Mouse (Mus musculus) adrenal gland, postnatal 14 days (tissue): ENCODE measurements around the gene Lamb1. TPM values are rescaled to one million over a fixed set of nuclear protein-coding genes. Genes with fewer than 3 reads are reported as not detected.

Source experiments
- DNase-seq: peaks from one replicate; pipeline ENCODE4 v3.0.0; 2021; ENCODE audit warnings: mixed read lengths
- total RNA-seq: library from RNA; stranded (reverse); gene quantifications from 2 replicates; pipeline ENCODE4 v1.2.3, GENCODE M21; 2021

The Lamb1 gene
- total RNA-seq, 1 experiment from 2014 or later, result 174 TPM

DNA sequence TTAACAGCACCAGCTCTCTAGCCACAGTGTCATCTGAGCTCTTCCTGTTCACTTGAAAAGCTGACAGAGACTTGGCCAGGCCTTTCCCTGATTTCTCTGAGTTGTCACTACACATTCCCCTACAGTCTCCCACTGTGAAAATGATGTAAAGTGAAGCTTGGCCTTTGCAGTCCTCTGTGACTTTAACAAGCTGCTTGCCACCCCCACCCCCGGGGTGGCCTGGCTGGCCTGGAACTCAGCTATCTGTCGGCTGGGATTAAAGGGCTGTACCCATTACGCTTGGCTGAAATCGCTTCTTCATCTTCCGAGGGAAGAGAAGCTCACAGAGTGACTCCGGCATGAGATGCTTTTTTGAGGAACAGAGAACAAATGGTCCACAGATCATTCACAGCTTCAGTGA lies 50.9 kb downstream of the Lamb1 start:
- DNase-seq, result no peak

DNA sequence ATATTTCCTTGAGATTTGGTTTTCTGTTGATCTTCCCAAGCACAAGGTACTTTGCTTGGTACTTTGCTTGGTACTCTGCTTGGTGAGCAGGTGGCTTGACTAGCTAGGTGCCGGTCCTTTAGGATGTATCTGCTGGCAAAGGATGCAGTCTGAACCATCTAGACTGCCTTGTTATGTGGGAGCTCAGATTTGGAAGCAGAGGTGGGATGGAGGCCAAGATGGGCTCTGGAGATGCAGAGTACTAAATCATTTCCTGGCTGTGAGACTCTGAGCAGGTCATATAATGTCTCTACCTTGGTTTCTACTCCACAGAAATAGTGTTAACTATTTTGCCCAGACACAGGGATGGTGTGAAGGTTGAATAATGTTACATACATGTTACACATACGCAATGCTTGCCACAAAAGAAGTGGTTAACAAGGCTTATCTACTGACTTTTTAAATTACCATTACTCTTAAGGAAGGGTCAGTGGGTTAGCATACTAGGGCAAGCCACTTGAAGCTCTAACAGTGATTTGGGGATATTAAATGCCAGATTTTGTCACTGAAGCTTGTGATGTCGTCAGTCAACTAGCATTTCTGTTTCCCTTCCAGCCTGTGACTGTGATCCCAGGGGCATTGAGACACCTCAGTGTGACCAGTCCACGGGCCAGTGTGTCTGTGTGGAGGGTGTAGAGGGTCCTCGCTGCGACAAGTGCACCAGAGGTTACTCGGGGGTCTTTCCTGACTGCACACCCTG lies 52.8 kb downstream of the Lamb1 start:
- peak; percentile 40 for DNase-seq

DNA sequence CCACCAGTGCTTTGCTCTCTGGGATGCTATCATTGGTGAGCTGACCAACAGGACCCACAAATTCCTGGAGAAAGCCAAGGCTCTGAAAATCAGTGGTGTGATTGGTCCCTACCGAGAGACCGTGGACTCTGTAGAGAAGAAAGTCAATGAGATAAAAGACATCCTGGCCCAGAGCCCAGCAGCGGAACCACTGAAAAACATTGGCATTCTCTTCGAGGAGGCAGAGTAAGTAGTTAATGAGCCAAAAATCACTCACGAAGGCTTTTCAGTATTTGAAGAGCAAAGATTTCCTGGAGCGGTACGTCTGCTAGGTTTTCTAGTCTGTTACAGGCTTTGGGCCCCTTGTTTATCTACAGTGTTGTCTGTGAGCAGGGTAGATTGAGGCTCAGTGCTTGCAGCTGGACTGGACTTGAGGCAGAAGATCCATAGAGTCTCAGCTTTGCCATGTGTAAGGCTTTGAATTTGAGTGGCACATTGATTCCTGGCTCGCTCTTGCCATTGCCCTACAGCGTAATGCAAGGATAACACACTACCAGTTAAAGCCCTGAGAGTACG lies 53.5 kb downstream of the Lamb1 start:
- DNase-seq, result peak; percentile 76

DNA sequence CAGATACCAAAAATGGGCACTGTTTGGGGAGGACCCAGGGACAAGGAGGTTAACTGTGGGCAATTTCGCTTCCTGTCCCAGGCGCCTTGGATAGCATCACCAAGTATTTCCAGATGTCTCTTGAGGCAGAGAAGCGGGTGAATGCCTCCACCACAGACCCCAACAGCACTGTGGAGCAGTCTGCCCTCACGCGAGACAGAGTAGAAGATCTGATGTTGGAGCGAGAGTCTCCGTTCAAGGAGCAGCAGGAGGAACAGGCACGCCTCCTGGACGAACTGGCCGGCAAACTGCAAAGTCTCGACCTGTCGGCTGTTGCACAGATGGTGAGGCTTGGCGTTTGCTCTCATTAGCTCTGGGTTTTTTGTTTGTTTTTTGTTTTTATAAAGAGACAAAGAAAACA lies 55.8 kb downstream of the Lamb1 start:
- no peak for DNase-seq

DNA sequence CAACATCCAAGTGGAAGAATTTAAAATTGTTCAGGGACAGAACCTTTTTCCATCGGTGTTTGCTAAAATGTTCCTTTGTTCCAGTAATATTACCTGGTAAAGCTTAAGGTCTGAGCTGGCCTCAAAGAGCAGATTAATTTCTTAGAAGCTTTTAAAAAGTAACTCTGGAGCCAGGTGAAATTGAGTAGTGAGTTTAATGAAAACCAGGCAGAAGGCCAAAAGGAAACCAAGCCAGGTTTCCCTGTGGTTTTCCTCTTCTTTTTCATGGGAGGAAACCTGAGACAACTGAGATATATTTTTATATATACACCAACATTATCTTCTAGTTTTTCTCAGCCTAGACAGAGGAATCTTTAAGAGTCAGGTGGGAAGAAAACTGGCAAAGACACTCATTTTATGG lies 56.5 kb downstream of the Lamb1 start:
- no peak for DNase-seq

DNA sequence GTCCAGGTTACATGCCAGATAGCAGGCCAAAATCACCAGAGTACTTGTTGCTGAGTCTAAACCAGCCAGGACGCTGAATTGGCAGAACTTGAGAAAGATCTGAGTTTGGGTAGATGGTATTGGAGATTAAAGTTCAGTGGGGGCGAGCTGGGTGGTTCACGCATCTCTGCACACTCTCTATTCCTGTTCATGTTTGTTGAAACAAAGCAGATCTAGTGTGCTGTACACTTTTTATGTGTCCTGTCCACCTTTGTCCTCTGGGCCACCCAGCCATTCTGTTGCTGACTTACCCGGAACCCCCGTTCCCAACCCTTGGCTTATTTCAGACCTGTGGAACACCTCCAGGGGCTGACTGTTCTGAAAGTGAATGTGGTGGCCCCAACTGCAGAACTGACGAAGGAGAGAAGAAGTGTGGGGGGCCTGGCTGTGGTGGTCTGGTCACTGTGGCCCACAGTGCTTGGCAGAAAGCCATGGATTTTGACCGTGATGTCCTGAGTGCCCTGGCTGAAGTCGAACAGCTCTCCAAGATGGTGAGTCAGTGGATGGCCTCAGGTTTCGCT lies 58.2 kb downstream of the Lamb1 start:
- no peak for DNase-seq

DNA sequence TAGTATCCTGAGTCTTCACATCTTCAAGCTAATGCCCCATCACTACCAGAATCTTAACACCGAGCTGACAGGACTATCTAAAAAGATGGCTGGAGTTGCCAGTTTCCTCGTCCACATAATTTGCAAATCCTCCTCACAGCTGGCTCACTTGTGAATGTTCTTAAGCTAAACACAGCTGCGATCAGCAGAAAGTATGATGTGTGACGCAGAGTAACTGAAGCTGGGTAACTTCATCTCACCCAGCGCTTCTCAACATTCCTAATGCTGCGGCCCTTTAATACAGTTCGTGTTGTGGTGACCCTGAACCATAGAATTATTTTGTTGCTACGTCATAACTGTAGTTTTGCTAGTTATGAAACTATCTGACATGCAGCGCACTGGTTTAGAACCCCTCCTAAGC lies 62.1 kb downstream of the Lamb1 start:
- DNase-seq, result no peak

DNA sequence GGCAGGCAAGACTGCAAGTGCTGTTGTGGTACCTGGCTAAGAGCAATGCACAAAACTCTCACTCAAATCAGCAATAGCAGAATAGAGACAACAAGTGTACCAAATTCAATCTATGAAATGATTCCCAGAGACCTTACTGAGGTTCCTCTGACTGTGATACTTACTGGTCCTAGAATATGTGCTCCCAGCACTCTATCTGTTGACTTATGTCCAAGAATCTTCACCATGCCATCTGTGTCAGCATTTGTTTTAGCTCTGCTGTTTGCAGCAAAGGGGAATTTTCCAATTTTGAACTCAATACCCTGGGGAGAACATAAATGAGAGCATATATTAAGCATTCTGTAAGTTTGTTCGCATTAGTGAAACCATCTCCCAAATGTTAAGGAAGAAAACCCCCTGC lies 68.2 kb downstream of the Lamb1 start:
- DNase-seq, result no peak

DNA sequence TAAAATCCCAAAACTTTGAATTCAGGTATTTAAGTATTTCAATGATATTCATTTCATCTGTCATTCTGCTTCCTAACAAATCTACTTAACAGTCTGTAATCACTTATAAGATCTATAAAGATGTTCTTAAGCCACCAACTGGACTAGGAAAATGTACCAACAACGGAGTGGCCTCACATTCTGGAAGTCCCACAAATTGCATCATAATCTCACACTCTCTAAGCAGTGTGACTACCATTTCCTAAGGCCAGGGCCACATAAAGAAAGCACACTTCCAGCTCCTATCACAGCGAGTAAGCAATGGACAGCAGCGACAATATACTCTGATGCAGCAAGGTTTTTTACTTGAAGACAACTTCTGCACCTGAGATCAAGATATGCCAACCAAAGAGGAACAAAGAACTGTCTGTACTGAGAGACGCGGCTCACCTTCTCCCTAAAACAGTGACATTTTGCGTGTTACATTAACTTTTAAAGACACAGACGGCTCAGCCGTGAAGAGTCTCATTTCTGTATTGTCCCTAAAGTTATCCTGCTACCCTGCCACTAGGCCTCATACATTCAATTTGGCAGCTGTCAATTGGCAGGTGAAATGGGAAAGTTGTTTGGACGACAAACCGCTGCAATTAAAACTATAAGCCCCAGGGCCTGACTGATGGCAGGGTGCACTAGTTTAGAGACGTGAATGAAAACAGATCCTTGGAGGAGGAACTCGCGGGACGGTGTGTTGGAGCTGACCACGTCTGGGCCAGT lies 85.3 kb downstream of the Lamb1 start:
- DNase-seq, result no peak

DNA sequence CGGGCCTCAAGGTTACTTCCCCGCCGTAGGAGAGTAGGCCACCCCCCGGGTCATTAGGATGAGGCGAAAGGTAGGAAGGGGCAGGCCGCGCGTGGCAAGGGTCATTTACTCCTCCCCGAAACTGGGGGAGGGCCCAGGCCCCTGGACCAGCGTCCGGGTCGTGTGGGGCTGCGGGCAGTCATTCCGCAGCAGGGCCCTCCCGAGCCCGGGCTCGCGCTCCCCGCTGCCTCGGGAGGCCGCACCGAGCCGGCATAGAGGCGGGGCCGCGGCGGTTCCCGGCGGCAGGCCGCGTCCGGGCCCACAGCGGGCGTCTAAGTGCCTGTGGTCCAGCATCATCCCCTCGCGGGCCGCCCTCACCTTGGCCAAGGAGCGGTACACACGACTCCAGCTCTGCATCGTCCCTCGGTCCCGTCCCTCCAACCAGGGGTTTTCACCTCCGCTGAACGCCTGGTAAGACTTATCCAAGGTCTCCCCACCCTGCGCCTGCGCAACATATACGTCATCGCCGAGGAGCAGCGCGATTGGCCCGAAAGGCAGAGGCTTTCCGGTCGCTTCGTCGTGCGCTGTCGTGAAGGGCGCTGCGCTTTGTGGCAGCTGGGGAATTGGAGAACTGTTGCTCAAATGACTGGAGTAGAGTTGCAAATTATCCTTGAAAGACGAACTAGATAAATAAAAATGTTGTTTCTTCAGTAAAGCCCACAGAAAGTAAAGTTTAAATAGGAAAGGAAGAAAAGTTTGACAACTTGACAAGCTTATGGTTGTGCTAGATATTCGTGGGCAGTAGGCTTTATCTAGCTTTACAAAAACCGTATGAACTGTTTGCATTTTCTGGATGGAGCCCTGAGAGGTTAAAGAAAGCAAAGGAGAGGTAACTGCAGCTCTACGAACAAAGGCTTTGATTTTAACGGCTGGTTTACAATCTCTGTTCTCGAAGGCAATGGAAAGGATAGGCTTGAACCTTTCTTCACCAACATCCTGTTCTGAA lies 86.2 kb downstream of the Lamb1 start, which contains the start of gene Dld:
TSS of gene Dld (minus strand) at position 510 of the 985 bp plus-strand sequence.
- DNase-seq, result peak; percentile 99

DNA sequence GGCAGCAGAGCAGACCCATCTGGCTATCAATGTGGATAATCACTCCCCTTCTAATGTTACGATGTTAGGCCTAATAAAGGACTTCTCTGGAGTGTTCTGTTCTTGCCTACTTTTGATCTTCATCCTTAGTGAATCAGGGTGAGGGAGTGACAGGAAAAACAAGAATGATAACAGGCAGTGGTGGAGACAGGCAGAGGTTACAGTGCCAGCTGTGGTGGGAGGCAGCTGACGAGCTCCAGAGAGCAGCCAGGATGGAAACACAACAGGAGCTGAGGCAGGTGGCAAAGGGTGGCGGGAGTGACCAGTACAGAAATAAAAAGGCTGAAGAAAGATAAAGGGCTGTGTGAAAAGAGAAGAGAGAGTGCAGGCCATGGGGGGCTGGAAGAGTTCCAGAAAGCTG lies 101.4 kb downstream of the Lamb1 start:
- DNase-seq, result no peak

DNA sequence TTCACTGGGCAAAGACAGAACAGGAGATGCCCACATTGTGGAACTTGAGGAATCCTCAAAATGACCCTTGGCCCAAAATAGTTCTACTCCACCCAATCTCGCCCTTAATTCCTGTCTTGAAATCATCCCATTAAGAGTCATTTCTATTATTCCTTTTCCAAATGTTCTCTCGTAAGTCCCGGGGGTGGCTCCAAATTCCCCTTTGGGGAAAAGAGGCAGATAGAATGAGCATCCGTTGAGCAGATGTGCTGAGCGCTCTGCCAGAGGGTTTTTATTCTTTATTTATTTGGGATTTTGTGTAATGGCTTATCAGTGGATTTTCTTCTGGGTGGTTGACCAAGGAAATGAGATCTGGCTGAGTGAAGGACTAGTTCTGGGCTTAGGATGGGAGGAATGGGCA lies 102.7 kb downstream of the Lamb1 start:
- DNase-seq, result no peak

DNA sequence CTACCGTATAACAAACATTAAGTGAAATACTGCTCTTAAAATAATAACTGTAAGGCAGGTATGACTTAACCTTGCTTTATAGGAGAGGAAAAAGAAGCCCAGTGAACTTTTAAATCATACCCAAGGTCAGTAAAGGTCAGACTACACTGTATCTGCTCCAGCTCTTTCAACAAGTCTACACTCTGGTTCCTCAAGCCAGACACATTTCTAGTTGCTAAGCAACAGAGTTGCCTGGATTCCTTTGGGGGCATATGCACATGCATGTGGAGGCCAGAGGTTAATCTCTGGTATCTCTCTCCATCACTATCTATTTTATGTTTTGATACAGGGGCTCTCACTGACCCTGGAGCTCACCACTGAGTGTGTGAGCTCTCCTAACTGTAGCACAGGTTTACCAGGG lies 104.1 kb downstream of the Lamb1 start:
- DNase-seq, result no peak

DNA sequence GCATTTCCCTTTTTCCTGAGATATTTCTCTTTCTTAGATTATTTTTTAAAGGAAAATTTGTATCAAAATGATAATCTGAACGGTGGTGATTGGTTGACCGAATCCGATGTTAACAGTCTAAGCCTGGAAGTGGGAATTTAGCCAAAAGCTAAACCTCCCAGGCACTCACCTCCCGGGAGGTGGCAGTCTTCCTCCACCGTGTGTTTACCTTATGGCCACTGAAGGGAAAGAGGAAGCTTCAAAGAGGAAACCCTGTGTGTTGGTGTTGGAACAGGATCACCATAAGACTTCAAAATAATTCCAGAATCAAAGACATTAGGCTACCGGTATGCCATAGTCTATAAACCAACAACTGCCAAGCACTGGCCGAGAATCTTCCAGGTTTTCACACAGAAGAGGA lies 104.6 kb downstream of the Lamb1 start:
- DNase-seq, result no peak

DNA sequence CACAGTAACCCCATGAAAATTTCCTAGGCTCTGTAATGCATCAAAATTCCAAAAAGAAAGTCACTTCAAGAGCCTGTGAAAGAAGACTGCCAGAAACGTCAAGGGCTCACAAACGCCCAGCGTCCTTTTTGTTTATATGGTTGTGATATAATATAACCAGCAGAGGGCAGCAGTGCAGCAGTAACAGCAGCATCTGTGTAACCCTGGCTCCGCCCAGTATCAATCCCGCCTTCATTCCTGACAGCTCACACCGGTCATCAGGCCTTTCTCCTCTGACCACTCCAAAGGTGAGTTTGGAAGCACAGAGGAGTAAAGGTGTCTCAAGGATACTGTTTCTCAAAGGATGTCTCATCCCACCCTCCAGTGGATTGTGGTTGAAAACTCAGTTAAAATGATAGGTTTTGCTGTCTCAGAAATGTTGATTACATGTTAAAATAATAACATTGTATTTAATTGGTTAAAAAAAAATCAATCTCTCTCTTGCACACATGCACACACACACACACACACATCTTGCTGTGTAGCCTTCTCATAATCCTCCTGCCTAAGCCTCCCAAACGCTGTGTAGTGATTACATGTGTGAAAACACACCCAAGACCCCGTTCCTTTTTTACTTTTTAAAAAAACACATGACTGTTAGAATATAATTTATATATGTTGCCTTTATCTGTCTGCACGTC lies 109.7 kb downstream of the Lamb1 start:
- peak; percentile 80 for DNase-seq

DNA sequence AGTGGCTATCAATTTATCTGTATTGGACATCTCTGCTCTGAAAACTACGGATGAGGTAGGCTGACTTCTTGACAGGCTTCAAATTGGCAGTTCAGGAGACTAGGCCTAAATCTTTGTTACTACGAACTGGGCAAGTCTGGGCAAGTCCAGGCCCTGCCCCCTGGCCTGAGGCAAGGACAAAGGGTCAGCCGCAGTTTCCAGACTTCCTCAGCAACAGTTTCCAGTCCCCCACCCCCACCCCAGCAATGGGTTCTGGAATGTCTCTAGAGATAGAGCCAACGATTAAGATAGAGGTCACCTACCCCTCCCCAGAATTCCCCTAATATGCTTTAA lies 110.2 kb downstream of the Lamb1 start:
- DNase-seq, result no peak

DNA sequence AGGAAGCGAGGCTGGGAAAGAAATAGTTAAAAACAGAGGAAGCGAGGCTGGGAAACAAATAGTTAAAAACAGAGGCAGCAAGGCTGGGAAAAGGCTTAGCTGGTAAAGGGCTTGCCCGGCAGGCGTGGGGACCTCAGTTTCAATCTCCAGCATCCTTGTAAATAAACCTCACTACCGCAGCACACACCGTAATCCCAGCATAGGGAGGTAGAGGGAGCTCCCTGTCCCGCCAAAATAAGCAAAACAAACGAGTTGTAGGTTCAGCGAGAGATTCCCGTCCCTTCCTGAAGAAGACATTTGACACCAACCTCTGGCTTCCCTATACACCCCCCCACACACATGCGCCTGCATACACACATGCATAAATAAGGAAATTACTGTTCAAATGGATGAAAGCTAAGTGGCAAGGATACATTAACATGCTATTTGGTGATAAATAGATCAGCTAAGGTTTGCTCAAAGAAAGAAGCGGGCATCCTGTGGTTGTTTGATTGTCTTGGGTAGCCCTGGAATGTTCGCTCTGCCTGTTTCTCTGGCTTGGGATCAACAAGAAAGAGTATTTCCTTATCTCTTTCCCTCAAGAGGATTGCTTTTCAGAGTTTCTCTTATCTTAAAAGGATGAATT lies 111.4 kb downstream of the Lamb1 start:
- DNase-seq, result peak; percentile 36

DNA sequence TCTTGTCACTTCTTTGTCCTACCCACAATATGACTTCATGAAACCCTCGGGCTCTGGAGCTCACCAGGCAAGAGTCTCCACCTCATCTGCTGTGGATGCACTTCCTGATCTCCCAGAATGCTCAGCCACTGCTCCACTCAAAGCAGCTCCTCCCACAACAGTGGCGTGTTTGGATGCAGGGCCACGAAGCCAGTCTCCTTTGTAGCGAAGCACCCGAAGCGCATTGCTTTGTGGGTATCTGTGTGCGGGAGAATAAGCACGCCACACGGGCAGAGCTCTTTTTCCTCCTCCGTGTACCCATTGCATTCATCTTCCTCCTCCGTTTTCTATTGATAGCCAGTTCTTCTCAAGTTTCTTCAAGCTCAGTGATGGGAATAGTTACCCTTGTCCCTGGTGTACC lies 112.2 kb downstream of the Lamb1 start:
- no peak for DNase-seq
